Mouse (Mus musculus) left cerebral cortex, adult 9 months (tissue): ENCODE measurements around the gene Cdk9.

ENCODE experiments used
- DNase-seq, 2 experiments: peaks; one replicate each; pipeline ENCODE4 v3.0.0; 2022; ENCODE audit warnings: low spot score in 2 of 2

Gene Cdk9

GRCm38 (mm10) chr2:32734480-32734879 lies 21.6 kb upstream of the Cdk9 start:
- no peak for DNase-seq

- no peak for DNase-seq
Observed at GRCm38 (mm10) chr2:32732695-32733094, 19.8 kb upstream of the Cdk9 start.

- DNase-seq: no peak
Observed at GRCm38 (mm10) chr2:32731911-32732310, 19.0 kb upstream of the Cdk9 start.

GRCm38 (mm10) chr2:32730854-32731253 lies 18.0 kb upstream of the Cdk9 start:
- DNase-seq: no peak

- DNase-seq: no peak
Observed at GRCm38 (mm10) chr2:32729547-32729946, 16.7 kb upstream of the Cdk9 start.

- DNase-seq: no peak
Observed at GRCm38 (mm10) chr2:32728463-32728862, 15.6 kb upstream of the Cdk9 start.

GRCm38 (mm10) chr2:32727435-32727834 lies 14.6 kb upstream of the Cdk9 start:
- peak; percentile 78 to 89 for DNase-seq

GRCm38 (mm10) chr2:32724832-32725790 lies 12.2 kb upstream of the Cdk9 start:
- no peak for DNase-seq

- no peak for DNase-seq
Observed at GRCm38 (mm10) chr2:32724149-32724548, 11.3 kb upstream of the Cdk9 start.

GRCm38 (mm10) chr2:32722581-32722980 lies 9.7 kb upstream of the Cdk9 start:
- no peak for DNase-seq

- DNase-seq: no peak
Observed at GRCm38 (mm10) chr2:32722046-32722445, 9.2 kb upstream of the Cdk9 start.

- no peak for DNase-seq
Observed at GRCm38 (mm10) chr2:32720681-32721229, 7.9 kb upstream of the Cdk9 start, which contains the start of gene Sh2d3c. Gene Sh2d3c, plus strand, starts transcription at chr2:32721055.

- DNase-seq: no peak
Observed at GRCm38 (mm10) chr2:32720053-32720452, 7.2 kb upstream of the Cdk9 start.

GRCm38 (mm10) chr2:32718761-32719160 lies 5.9 kb upstream of the Cdk9 start:
- DNase-seq: peak in 1 of 2 experiments; percentile 40

GRCm38 (mm10) chr2:32714987-32715425 lies 2.1 kb upstream of the Cdk9 start:
- no peak for DNase-seq

- DNase-seq: no peak
Observed at GRCm38 (mm10) chr2:32714117-32714986, 1.5 kb upstream of the Cdk9 start.

GRCm38 (mm10) chr2:32712586-32712933 lies 316 bp downstream of the Cdk9 start:
- DNase-seq: peak; percentile 78 to 92

GRCm38 (mm10) chr2:32712108-32712551 lies 746 bp downstream of the Cdk9 start:
- DNase-seq: no peak

- DNase-seq: no peak
Observed at GRCm38 (mm10) chr2:32711301-32712056, 1.4 kb downstream of the Cdk9 start.

- DNase-seq: no peak
Observed at GRCm38 (mm10) chr2:32710425-32710824, 2.5 kb downstream of the Cdk9 start.

GRCm38 (mm10) chr2:32709521-32710137 lies 3.2 kb downstream of the Cdk9 start:
- DNase-seq: no peak
